Mouse (Mus musculus) kidney, adult 18-20 months (tissue): ENCODE measurements around the gene Tpi1.
"Not testable (repeated sequence)": the region's sequence is repeated elsewhere in the genome, so short reads cannot be mapped to it uniquely, and the experiment has no call there.

Source experiments
- DNase-seq: peaks from one replicate; pipeline ENCODE4 v3.0.0; 2021

The Tpi1 gene

DNA sequence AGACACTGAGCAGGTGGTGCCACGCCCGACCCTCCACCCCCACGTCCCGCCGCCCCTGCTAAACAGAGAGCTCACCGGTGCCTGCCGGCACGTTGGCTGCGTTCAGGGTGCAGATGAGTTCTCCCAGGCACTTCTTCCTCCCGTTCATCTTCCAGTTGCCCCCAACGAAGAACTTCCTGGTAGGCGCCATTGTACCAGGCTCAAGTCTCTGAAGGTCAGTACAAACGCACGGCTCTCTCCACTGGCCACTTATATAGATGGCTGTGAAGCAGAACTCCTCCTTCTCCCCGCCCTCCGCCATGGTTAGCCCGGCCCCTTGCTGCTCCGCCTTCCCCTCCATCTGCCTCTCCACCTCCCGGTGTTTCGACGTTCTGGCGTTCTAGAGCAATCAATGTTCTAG is at the start of gene Tpi1:
Gene Tpi1 (minus strand): TSS at position 364 of the 400 bp plus-strand sequence.
- DNase-seq, result peak; percentile 93

DNA sequence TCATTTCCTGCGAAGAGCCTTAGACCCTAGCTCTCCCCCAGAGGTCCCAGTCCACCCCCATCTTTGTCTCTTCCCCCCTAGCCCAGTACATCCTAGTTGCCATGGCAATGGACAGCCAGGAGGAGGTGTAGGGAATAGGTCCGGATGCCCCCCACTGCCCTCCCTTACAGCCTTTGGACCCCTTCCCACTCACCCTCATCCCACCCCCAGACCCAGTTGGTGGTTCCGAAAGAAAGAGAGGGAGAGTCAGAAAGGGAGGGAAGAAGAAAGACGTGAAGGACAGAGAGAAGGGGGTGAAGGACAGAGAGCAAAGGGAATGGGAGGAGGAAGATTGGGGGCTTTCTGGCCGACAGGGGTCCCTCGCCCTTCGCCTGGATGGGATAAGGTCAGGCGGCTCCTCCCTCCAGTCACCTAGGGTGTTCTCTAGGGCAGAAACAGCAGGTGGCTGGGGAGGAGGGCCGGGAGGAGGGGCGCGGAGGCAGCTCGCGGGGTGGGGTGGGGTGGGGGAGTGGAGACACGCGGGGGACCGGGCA is 49.1 kb upstream of the Tpi1 start:
- no peak for DNase-seq

DNA sequence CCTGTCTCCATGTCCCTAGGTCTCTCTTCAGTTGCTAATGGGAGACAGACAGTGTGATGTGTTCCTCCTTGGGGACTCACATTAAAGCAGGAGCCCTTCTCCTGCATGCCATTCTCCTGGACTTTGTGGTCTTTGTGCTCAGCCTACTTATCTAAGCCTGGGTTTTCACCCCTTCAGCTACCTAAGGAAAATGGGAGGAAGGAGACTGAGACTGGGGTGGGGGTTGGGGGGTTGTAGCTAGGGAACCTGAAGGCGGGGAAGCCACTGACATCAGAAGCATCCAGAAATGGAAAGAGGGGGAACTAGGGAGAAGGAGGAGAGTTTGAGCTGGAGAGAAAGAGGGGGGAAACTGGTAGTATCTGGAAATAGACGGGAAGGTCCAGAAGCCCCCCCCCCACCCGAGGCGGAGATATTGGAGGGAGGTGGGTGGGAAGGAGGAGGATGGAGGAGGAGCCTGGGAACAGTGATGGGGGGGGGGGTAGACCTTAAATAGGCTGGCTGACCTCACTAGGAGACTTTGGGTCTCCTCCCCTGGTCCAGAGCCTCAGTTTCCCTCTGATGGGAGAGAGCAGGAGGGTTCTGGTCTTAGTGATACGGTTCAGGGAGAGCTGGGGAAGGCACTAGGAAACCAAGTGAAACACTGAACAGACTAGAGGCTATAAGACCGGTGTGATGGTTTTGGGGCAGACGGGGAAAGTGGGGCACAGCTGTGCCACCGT is 48.5 kb upstream of the Tpi1 start:
- no peak for DNase-seq

DNA sequence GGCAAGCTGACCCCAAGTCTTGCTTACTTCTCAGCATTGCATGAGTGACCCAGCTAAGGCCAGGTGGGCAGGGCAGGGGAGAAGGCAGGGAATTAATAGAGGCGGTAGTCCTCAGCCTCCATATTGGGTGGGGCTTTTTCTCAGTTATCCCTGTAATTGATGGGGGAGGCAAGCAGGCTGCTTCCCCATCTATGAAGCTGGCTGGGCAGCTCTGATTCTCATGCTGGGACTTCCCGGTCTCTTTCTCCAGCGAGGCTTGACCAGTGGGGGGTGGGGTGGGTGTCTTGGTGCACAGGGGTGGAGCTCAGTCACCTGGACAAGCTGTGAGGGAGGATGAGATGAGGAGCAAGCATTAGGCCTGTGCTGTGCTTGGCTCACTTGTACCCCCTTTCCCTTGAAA is 47.7 kb upstream of the Tpi1 start:
- DNase-seq, result no peak

GRCm38 (mm10) chr6:124861266-124861665 is 47.2 kb upstream of the Tpi1 start:
- no peak for DNase-seq

GRCm38 (mm10) chr6:124860511-124860910 is 46.4 kb upstream of the Tpi1 start:
- no peak for DNase-seq

DNA sequence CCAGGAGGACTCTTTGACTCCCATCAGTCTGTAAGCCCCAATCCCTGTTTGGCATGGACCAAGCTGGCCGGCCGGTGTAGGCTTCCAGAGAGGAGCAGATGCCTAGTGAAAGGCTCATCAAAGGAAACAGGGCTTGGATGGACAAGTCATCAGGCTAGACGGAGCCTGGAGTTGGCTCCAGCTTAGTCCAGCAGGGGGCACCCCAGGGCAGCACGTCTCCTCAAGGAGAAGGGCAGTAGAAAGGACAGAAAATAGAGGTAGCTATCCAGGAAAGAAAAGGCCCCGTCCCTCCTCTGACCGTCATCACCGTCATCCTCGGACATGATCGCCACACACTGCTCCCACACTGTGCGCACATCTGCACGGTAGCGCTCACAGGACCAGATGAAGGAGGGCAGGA is 45.6 kb upstream of the Tpi1 start:
- peak; percentile 90 for DNase-seq

DNA sequence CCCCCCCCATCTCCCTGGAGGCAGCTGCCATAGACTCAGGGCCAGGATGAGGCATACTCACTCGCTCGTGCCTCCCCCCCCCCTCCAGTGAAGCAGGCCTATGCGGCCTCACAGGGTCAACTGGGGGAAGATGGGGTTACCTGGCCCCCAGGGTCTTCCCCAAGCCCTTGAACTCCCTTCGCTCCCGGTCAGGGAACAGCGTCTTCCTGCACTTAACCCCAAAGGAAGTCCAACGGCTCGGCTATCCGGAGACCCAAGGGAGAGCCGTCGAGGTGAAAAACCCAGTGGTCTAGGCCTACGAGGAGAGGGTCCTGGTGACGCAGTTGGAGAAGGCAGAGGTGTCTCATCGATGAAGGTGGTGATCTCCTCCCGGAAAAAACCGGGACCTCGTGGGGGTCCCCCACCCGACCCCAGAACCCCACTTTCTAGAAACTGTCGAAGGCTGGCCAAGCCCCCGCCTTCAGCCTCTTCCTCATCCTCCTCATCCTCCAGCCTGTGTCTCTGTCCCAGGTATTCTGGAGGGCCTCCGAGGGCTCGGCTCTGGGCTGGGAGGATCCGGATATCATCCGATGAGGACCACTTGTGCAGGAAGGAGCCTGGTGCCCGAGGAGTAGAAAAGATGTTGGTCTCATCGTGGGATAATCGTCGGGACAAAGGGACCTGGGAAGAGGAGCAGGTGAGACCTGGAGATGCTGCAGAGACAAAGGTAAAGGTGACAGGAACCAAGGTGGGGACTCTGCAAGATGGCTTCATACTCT is 44.6 kb upstream of the Tpi1 start:
- DNase-seq, result no peak

- no peak for DNase-seq
Observed at GRCm38 (mm10) chr6:124857840-124858530, 43.9 kb upstream of the Tpi1 start.

- DNase-seq, result peak; percentile 78
Observed at GRCm38 (mm10) chr6:124856916-124857839, 43.1 kb upstream of the Tpi1 start, which contains the start of gene P3h3. Gene P3h3, minus strand, starts transcription at chr6:124857752.

GRCm38 (mm10) chr6:124856321-124856720 is 42.2 kb upstream of the Tpi1 start:
- no peak for DNase-seq

GRCm38 (mm10) chr6:124854647-124855046 is 40.6 kb upstream of the Tpi1 start:
- DNase-seq, result no peak

DNA sequence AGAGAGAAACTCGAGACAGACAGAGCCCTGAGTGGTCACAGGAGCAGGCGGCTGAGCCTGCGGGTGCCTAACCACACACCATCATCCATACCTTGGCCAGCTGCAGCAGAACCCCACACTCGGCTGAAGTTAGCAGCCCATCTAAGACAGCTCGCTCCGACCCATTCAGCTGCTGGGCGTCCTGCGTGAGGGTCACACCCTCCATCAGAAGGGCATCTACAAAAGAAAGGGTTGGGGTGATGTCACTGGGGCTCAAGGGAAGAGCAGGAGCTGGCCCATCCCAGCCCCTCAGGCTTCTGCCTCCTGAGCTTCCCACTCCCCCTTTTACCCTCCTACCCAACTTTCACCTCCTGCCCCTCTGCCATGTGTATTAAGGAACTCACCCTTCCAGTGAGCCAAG is 36.4 kb upstream of the Tpi1 start:
- no peak for DNase-seq

DNA sequence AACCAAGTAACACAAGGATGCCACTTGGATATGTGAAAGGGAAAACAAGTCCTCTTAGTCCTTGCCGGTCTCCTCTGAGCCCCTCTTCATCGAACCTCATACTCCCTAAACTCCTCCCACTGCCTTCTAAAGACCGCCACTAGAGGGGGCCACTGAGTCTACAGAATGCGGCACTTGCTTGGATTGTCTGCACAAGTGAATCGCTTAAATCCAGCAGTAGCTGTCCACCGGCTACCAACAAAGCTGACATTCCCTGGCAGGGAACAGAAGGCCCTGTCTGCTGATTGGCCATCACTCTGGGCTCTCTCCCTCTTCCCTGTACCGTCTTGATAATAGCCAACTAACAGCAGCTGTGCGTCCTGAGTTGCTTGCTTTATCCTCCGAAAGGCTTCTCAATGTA is 33.2 kb upstream of the Tpi1 start:
- DNase-seq, result peak; percentile 93

DNA sequence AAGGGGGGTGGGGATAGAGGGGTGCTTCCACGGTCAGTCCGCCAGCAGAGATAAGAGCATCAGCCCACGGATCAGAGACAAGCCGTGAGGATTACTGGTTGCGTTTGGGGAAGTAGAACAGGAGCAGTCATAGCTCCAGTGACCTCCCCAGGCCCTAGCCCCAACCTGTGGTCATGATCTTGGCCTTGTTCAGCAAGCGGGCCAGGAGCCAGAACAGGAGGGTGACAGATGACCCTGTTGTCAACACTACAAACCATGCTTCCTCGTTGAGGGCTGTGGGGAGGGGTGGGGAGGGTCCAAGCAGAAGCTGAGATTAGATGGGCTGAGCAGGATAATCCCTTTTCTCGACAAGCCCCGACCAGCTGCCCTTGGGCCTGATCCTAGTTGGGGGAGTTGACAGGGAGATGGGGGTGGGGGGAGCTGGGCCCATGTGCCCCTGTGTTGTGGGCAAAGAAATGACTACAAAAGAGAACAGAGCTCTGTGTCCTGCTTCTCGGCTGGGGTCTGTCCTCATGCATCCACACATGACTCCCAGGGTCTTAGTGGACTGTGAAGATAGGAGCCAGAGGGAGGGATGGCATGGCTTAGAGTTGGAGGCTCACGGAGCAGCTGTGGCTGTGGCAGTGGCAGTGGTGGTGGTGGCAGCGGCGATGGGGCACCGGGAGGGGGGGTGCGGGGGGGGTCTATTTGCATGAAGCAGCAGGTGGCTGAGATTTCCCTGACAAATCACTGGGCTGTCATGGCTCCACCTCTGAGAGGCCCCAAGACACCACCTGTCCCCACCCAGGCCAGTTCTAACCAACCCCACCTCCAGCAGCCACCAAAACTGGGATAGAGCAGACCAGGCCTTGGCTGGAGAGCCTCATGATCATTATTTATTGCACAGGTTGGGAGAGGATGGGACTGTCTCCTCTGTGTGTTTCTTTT is 26.4 kb upstream of the Tpi1 start, which contains the start of gene Gnb3:
Gene Gnb3 (minus strand): TSS at position 35 of the 927 bp plus-strand sequence.
- no peak for DNase-seq

- DNase-seq, result no peak
Observed at GRCm38 (mm10) chr6:124839805-124840204, 25.7 kb upstream of the Tpi1 start.

- no peak for DNase-seq
Observed at GRCm38 (mm10) chr6:124836411-124836810, 22.3 kb upstream of the Tpi1 start.

DNA sequence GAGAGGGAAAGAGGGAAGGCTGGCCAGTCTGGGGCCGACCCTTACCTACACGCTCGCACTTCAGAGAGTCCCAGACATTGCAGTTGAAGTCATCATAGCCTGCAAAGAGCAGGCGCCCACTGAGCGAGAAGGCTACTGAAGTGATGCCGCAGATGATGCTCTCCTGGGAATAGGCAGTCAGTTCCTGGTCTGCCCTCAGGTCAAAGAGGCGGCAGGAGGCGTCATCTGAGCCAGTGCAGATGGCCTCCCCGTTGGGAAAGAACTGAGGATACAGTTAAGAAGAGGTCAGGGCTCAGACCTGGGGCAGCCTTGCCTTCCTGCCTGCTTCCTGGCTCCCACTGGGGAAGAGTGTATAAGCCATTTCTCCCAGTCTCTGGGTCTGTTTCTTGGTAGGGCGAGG is 21.4 kb upstream of the Tpi1 start:
- no peak for DNase-seq

- no peak for DNase-seq
Observed at GRCm38 (mm10) chr6:124834512-124835081, 20.5 kb upstream of the Tpi1 start.

DNA sequence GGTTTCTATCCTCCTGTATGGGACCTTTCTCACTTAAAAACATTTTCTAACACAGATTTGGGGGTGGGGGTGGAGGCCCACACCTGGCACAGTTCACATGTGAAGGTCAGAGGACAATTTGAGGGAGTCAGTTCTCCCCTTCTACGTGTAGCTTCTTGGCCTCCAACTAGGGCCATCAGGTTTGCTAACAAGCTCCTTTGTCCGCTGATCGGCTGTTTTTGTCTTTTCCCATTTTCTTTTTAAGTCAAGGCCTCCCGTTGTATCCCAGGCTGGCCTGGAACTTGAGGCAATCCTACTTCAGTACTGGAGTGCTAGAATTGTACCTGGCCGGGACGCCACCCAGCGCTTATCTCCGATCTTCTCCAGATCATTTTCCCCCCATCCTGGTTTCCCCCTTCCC is 17.6 kb upstream of the Tpi1 start:
- DNase-seq, result no peak

GRCm38 (mm10) chr6:124831199-124831598 is 17.1 kb upstream of the Tpi1 start:
- not testable (repeated sequence) for DNase-seq
